Mouse (Mus musculus): ENCODE measurements at regions not wholly inside any gene's neighbourhood (a gene's known extent, or its start where the extent isn't known, plus 50 kb on each side); places are given as distances from the start of the nearest gene placed in this dataset.

GRCm38 (mm10) chr8:115428022-115428421 is 279.6 kb downstream of the Maf start:
- DNase-seq (ENCODE audit: low spot score): no peak

- no peak for DNase-seq (ENCODE audit: low spot score)
Measured at GRCm38 (mm10) chr8:115427490-115427889, 280.1 kb downstream of the Maf start.

- no peak for DNase-seq (ENCODE audit: low spot score)
Measured at GRCm38 (mm10) chr8:115426543-115426942, 281.1 kb downstream of the Maf start.

- DNase-seq (ENCODE audit: low spot score): no peak
Measured at GRCm38 (mm10) chr8:115425360-115425759, 282.2 kb downstream of the Maf start.

- no peak for DNase-seq (ENCODE audit: low spot score)
Measured at GRCm38 (mm10) chr8:115423682-115424081, 283.9 kb downstream of the Maf start.

GRCm38 (mm10) chr8:115423056-115423455 is 284.5 kb downstream of the Maf start:
- DNase-seq (ENCODE audit: low spot score): no peak

GRCm38 (mm10) chr8:115420536-115420935 is 287.1 kb downstream of the Maf start:
- no peak for DNase-seq (ENCODE audit: low spot score)

- no peak for DNase-seq (ENCODE audit: low spot score)
Measured at GRCm38 (mm10) chr8:115420131-115420530, 287.5 kb downstream of the Maf start.

GRCm38 (mm10) chr8:115418056-115418455 is 289.5 kb downstream of the Maf start:
- no peak for DNase-seq (ENCODE audit: low spot score)

GRCm38 (mm10) chr8:115414061-115414473 is 293.5 kb downstream of the Maf start:
- peak; percentile 20 for DNase-seq (ENCODE audit: low spot score)

- DNase-seq (ENCODE audit: low spot score): no peak
Measured at GRCm38 (mm10) chr8:115411756-115412155, 295.8 kb downstream of the Maf start.

GRCm38 (mm10) chr8:115411061-115411460 is 296.5 kb downstream of the Maf start:
- DNase-seq (ENCODE audit: low spot score): no peak

- no peak for DNase-seq (ENCODE audit: low spot score)
Measured at GRCm38 (mm10) chr8:115410191-115410590, 297.4 kb downstream of the Maf start.

GRCm38 (mm10) chr8:115407535-115407934 is 300.1 kb downstream of the Maf start:
- DNase-seq (ENCODE audit: low spot score): no peak

- no peak for DNase-seq (ENCODE audit: low spot score)
Measured at GRCm38 (mm10) chr8:115403601-115404000, 304.0 kb downstream of the Maf start.

GRCm38 (mm10) chr8:115402471-115403197 is 305.0 kb downstream of the Maf start:
- no peak for DNase-seq (ENCODE audit: low spot score)
